Mouse (Mus musculus): ENCODE measurements at regions not wholly inside any gene's neighbourhood (a gene's known extent, or its start where the extent isn't known, plus 50 kb on each side); places are given as distances from the start of the nearest gene placed in this dataset.
"Not testable (repeated sequence)": the region's sequence is repeated elsewhere in the genome, so short reads cannot be mapped to it uniquely, and the experiment has no call there.

DNA sequence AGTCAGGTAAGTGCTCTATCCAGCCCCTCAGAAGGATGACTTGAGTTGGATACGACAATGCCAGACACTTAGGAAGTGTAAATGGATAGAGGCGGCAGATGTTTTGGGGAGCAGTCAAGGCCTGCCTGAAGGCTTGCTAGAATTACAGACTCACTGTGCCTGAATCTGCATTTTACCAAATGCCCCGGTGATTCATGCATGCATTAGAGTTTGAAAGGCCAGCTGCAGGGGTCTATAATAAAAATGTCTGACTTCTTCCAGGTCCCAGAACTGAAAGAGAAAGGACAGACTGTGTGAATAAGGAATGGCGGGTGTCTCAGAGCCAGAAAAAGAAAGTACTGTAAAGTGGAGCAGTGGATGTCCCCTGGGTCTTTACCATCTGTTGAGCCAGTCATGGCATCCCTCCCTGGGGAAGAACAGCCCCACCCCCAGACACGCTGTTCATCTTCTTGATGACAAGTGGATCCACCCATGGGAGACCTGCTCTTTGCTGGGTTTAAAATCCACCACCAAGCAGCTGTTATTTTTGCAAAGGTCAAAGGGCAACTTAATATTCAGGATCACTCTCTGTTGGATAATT is 140.6 kb upstream of the Stt3b start:
- Histone ChIP-seq H3K4me3 (replicated peaks; ENCODE audit: low read length) (no peak overlapping the region), H3K4me2 (replicated peaks) (no peak overlapping the region), H3K9ac (no peak overlapping the region), H3K4me1 (replicated peaks; ENCODE audit: control insufficient read depth, insufficient read depth, low read length) (no peaks in the 10 kb centered on the region), H3K9me3 (ENCODE audit: control insufficient read depth, low read length) (no peaks in the 10 kb centered on the region), H3K27ac (no peak overlapping the region), H3K36me3 (replicated peaks; ENCODE audit: control insufficient read depth, insufficient read depth) (no peaks in the 10 kb centered on the region), H3K27me3 (ENCODE audit: control insufficient read depth, insufficient read depth, low read length) (no peaks in the 10 kb centered on the region)
- WGBS, result 53% methylated on average over 5 of the region's 5 CpGs
- DNase-seq (ENCODE audit: low spot score), result no peak
- no peak for ATAC-seq (ENCODE audit: low FRiP score)

DNA sequence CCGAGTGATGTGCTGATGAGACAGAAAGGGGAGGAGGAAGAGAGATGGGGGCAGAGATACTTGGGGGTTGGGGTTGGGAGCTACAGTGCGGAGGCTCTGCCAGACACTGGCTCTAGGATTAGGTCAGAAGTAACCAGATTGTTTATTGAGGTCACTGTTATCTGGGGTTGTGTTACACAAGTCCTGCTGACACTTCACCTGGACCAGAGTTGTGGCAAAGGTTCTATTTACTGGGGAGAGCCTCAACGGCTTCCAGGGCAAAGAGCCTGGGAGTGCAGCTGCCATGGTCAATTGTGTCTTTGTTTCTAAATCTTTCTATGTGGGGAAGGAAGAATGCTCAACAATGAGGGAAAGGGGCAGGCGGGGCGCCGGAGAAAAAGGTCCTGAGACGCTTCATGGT is 144.6 kb upstream of the Stt3b start:
- no peaks in the 10 kb centered on the region for H3K4me1 ChIP-seq (replicated peaks; ENCODE audit: control insufficient read depth, insufficient read depth, low read length)
- H3K36me3 ChIP-seq (replicated peaks; ENCODE audit: control insufficient read depth, insufficient read depth), result no peaks in the 10 kb centered on the region
- 72% methylated on average over 7 of the region's 7 CpGs for WGBS
- H3K9me3 ChIP-seq (ENCODE audit: control insufficient read depth, low read length), result no peaks in the 10 kb centered on the region
- ATAC-seq (ENCODE audit: low FRiP score) (no peak), DNase-seq (ENCODE audit: low spot score) (no peak)
- no peak overlapping the region for H3K9ac ChIP-seq
- no peak overlapping the region for H3K4me2 ChIP-seq (replicated peaks)
- no peaks in the 10 kb centered on the region for H3K27me3 ChIP-seq (ENCODE audit: control insufficient read depth, insufficient read depth, low read length)
- no peak overlapping the region for H3K4me3 ChIP-seq (replicated peaks; ENCODE audit: low read length)
- no peak overlapping the region for H3K27ac ChIP-seq

DNA sequence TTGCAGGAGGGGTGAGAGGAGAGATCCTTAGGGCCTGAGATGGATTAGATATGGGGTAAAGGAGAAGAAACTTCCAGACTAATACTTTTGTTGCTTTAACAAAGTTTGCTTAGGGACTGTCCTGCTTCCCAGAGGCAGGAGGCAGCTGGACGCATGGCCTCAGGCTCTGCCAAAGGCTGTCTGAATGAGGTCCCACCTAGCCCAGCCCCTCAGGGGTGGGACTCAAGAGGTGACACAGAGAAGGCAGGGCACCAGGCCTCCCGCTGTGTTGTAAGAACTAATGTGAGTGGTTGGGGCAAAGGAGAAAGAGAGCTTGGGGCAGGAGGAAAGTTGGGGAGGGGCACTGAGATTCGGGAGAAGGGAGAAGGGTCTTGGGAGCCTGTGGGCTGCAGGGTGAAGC is 145.9 kb upstream of the Stt3b start:
- 34% methylated on average over 3 of the region's 3 CpGs for WGBS
- Histone ChIP-seq H3K9me3 (ENCODE audit: control insufficient read depth, low read length) (no peaks in the 10 kb centered on the region), H3K4me2 (replicated peaks) (no peak overlapping the region), H3K4me1 (replicated peaks; ENCODE audit: control insufficient read depth, insufficient read depth, low read length) (no peaks in the 10 kb centered on the region), H3K9ac (no peak overlapping the region), H3K4me3 (replicated peaks; ENCODE audit: low read length) (no peak overlapping the region), H3K36me3 (replicated peaks; ENCODE audit: control insufficient read depth, insufficient read depth) (no peaks in the 10 kb centered on the region), H3K27me3 (ENCODE audit: control insufficient read depth, insufficient read depth, low read length) (no peaks in the 10 kb centered on the region), H3K27ac (no peak overlapping the region)
- DNase-seq (ENCODE audit: low spot score) (no peak), ATAC-seq (ENCODE audit: low FRiP score) (no peak)

DNA sequence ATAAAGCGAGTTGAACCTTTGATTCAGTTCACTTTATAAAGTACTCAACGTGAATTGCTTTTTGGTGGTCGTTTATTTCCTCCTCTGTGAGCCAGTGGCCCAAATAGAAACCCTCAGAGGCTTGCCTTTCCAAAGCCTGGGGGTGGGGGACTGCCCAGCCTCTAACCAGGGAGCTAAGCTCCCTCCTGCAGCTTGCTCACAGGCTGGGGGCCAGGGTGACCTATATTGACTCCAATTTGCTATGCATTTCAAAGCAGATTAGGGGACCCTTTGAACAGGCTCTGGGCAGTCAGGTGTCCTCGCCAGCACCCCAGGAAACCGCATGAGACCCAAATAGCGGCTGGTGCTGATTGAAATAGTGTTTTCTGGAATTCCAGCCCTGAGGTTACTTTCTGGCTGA is 146.4 kb upstream of the Stt3b start:
- no peaks in the 10 kb centered on the region for H3K4me1 ChIP-seq (replicated peaks; ENCODE audit: control insufficient read depth, insufficient read depth, low read length)
- ATAC-seq (ENCODE audit: low FRiP score) (no peak), DNase-seq (ENCODE audit: low spot score) (no peak)

DNA sequence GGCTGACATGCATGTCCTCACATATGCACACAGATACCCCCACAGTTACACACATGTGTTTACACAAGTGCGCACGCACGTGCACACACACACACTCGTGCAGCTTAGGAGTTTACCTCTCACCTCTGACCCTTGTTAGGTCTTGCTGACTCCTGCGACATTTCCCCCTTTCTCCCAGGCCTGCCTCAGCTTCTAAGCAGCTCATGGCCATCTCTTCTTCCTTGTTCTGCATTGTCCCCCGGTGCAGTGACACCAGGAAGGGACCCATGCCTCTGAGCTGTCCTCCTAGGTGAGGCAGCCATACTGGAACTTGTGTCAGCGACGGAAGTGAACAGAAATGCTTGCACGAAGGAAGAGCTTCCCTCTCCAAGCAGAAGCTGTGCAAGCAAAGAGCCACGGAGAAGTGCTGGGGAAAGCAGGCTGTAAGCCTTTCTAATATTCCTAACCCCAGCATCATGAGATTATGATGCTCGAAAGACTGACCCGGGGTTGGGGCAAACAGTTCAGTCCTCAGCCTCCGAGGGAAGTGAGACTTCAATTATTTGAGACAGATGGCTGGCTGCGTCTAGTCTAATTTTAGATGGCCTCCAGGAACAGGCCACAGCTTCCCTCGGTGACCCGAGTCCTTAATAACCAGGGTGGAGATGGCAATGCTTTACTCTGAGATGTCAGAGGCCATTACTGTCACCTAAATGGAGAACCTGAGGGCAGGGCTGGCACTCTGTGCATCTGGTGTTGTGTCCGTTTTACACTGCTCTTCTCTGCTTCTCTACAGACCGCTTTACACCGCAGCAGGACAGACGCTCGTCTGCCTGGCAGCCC is 147.9 kb upstream of the Stt3b start:
- no peak for ATAC-seq (ENCODE audit: low FRiP score)
- Histone ChIP-seq H3K9ac (no peak overlapping the region), H3K4me3 (replicated peaks; ENCODE audit: low read length) (no peak overlapping the region), H3K4me2 (replicated peaks) (no peak overlapping the region), H3K4me1 (replicated peaks; ENCODE audit: control insufficient read depth, insufficient read depth, low read length) (no peaks in the 10 kb centered on the region), H3K36me3 (replicated peaks; ENCODE audit: control insufficient read depth, insufficient read depth) (no peaks in the 10 kb centered on the region), H3K27ac (no peak overlapping the region), H3K9me3 (ENCODE audit: control insufficient read depth, low read length) (no peaks in the 10 kb centered on the region), H3K27me3 (ENCODE audit: control insufficient read depth, insufficient read depth, low read length) (no peaks in the 10 kb centered on the region)
- 69% methylated on average over 21 of the region's 21 CpGs for WGBS
- DNase-seq (ENCODE audit: low spot score), result no peak

More for the DNA sequence above, 146.4 kb upstream of the Stt3b start:
- no peak overlapping the region for H3K4me2 ChIP-seq (replicated peaks)
- no peaks in the 10 kb centered on the region for H3K9me3 ChIP-seq (ENCODE audit: control insufficient read depth, low read length)
- WGBS, result 26% methylated on average over 6 of the region's 6 CpGs
- H3K27me3 ChIP-seq (ENCODE audit: control insufficient read depth, insufficient read depth, low read length), result no peaks in the 10 kb centered on the region
- no peaks in the 10 kb centered on the region for H3K36me3 ChIP-seq (replicated peaks; ENCODE audit: control insufficient read depth, insufficient read depth)
- H3K4me3 ChIP-seq (replicated peaks; ENCODE audit: low read length), result no peak overlapping the region
- H3K27ac ChIP-seq, result no peak overlapping the region
- no peak overlapping the region for H3K9ac ChIP-seq

DNA sequence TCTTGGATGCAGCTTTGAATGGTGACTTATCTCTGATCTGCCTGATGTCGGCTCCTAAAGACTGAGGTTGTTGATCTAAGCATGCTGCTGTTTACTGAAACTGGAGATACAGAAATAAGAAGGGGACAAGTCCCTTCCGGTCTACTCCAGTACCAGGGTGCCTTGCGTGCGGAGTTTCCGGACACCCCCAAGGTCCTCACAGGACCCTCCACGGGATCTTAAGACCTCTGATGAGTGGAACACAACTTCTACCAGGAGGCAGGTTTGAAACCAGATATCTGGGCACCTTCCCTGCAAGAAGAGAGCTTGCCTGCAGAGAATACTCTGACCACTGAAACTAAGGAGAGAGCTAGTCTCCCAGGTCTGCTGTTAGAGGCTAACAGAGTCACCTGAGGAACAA is 148.9 kb upstream of the Stt3b start:
- not testable (repeated sequence) for H3K4me3 ChIP-seq (replicated peaks; ENCODE audit: low read length); H3K4me1 ChIP-seq (replicated peaks; ENCODE audit: control insufficient read depth, insufficient read depth, low read length); DNase-seq (ENCODE audit: low spot score); ATAC-seq (ENCODE audit: low FRiP score); H3K36me3 ChIP-seq (replicated peaks; ENCODE audit: control insufficient read depth, insufficient read depth); H3K9me3 ChIP-seq (ENCODE audit: control insufficient read depth, low read length); H3K4me2 ChIP-seq (replicated peaks); H3K27me3 ChIP-seq (ENCODE audit: control insufficient read depth, insufficient read depth, low read length); H3K9ac ChIP-seq; H3K27ac ChIP-seq
- 92% methylated on average over 6 of the region's 6 CpGs for WGBS

DNA sequence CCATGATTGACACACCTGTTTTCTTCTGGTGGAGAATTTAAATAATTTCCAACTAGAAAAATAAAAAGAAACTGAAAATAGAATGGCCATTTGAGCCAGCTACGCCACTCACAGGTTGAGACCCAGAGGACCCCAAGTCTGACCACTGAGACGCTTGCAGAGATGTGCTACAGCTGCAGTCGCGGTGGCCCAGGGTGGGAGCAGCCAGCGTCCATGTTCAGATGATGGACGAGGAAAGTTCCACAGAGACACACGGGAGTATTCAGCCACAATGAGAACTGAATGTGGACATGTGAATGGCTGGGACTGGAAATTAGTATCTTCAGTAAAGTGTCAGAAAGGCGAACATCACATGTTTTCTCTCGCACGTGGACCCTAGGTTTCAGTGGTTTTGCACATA is 155.1 kb upstream of the Stt3b start:
- H3K27me3 ChIP-seq (ENCODE audit: control insufficient read depth, insufficient read depth, low read length), result no peaks in the 10 kb centered on the region
- no peak overlapping the region for H3K9ac ChIP-seq
- H3K36me3 ChIP-seq (replicated peaks; ENCODE audit: control insufficient read depth, insufficient read depth), result no peaks in the 10 kb centered on the region
- no peaks in the 10 kb centered on the region for H3K4me1 ChIP-seq (replicated peaks; ENCODE audit: control insufficient read depth, insufficient read depth, low read length)
- no peak overlapping the region for H3K4me3 ChIP-seq (replicated peaks; ENCODE audit: low read length)
- DNase-seq (ENCODE audit: low spot score), result no peak
- no peak overlapping the region for H3K4me2 ChIP-seq (replicated peaks)
- no peak overlapping the region for H3K27ac ChIP-seq
- WGBS, result 88% methylated on average over 10 of the region's 10 CpGs
- ATAC-seq (ENCODE audit: low FRiP score), result no peak
- H3K9me3 ChIP-seq (ENCODE audit: control insufficient read depth, low read length), result no peaks in the 10 kb centered on the region

DNA sequence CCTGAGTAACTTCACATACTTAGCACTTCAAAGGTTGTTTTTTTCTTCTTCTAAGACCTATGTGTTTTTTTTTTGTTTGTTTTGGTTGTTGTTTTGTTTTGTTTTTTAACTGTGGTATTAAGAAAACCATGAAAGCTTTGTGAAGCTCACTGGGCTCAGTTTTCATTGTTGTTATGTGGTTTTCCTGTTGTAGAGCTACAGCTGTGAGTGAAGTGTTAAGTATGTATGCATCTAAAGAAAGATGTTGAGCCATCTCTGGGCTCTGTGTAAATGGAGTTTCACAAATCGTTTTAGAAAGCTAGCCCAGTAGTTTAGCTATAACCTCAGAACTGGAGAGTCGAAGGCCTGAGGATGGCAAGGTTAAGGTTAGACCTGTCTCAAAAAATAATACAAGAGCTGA is 158.4 kb upstream of the Stt3b start:
- DNase-seq (ENCODE audit: low spot score) (no peak), ATAC-seq (ENCODE audit: low FRiP score) (no peak)
- Histone ChIP-seq H3K36me3 (replicated peaks; ENCODE audit: control insufficient read depth, insufficient read depth) (no peaks in the 10 kb centered on the region), H3K27me3 (ENCODE audit: control insufficient read depth, insufficient read depth, low read length) (no peaks in the 10 kb centered on the region), H3K4me3 (replicated peaks; ENCODE audit: low read length) (no peak overlapping the region), H3K4me2 (replicated peaks) (no peak overlapping the region), H3K27ac (no peak overlapping the region), H3K9me3 (ENCODE audit: control insufficient read depth, low read length) (no peaks in the 10 kb centered on the region), H3K9ac (no peak overlapping the region), H3K4me1 (replicated peaks; ENCODE audit: control insufficient read depth, insufficient read depth, low read length) (no peaks in the 10 kb centered on the region)
- 92% methylated on average over 2 of the region's 2 CpGs for WGBS

DNA sequence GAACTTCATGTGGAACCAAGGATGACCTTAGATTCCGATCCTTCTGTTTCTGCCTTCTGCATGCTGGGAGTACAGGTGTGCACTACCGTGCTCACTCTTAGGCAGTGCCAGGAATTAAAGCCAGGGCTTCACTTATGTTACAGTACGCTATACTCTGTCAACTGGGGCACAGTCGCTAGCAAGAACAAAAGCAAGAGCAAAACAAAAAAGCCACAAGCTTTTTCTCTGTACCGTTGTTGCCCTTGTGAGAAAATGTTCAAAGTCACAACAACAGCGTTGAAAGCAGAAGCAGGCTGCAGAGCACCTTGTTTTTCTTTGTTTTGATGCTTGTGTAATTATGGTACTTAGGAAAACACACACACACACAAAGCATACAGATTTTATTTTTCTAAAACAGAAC is 161.4 kb upstream of the Stt3b start:
- H3K9ac ChIP-seq, result no peak overlapping the region
- H3K4me2 ChIP-seq (replicated peaks), result no peak overlapping the region
- no peak for ATAC-seq (ENCODE audit: low FRiP score)
- H3K36me3 ChIP-seq (replicated peaks; ENCODE audit: control insufficient read depth, insufficient read depth), result no peaks in the 10 kb centered on the region
- 86% methylated on average over 6 of the region's 6 CpGs for WGBS
- DNase-seq (ENCODE audit: low spot score), result no peak
- no peaks in the 10 kb centered on the region for H3K27me3 ChIP-seq (ENCODE audit: control insufficient read depth, insufficient read depth, low read length)
- no peak overlapping the region for H3K4me3 ChIP-seq (replicated peaks; ENCODE audit: low read length)
- no peaks in the 10 kb centered on the region for H3K4me1 ChIP-seq (replicated peaks; ENCODE audit: control insufficient read depth, insufficient read depth, low read length)
- no peak overlapping the region for H3K27ac ChIP-seq
- 0 out of 2 replicates have a peak, but pooled peaks cover 3% of the 10 kb centered on the region for H3K9me3 ChIP-seq (ENCODE audit: control insufficient read depth, low read length)

Measured in hindbrain, embryonic 14.5 days (tissue).